Mouse (Mus musculus) heart, postnatal 4 days (tissue): ENCODE measurements around the gene Mrps18b. TPM values are rescaled to one million over a fixed set of nuclear protein-coding genes. Genes with fewer than 3 reads are reported as not detected.

Experiments
- DNase-seq: peaks from one replicate; pipeline ENCODE4 v3.0.0; 2021
- total RNA-seq, 2 experiments: library from RNA; stranded (reverse); gene quantifications; 2 replicates each; pipeline ENCODE4 v1.2.3; 2021

Mrps18b gene
- total RNA-seq, 2 experiments from 2014 or later: 56.1 to 58.3 TPM

- DNase-seq: peak; percentile 61
Observed at GRCm38 (mm10) chr17:35918276-35919059, 2.3 kb upstream of the Mrps18b start.

GRCm38 (mm10) chr17:35917463-35918251 is 1.5 kb upstream of the Mrps18b start:
- DNase-seq: peak; percentile 60

GRCm38 (mm10) chr17:35917143-35917462 is 914 bp upstream of the Mrps18b start:
- DNase-seq: peak; percentile 46

- DNase-seq: no peak
Observed at GRCm38 (mm10) chr17:35915538-35916296, 472 bp downstream of the Mrps18b start.

GRCm38 (mm10) chr17:35914975-35915374 is 1.2 kb downstream of the Mrps18b start:
- no peak for DNase-seq

GRCm38 (mm10) chr17:35909919-35910369 is 6.2 kb downstream of the Mrps18b start, which contains the start of gene Atat1:
Gene Atat1 (minus strand): TSS chr17:35910075.
- DNase-seq: peak; percentile 96

- no peak for DNase-seq
Observed at GRCm38 (mm10) chr17:35909186-35909918, 6.8 kb downstream of the Mrps18b start.

- DNase-seq: no peak
Observed at GRCm38 (mm10) chr17:35907609-35908008, 8.6 kb downstream of the Mrps18b start.

- no peak for DNase-seq
Observed at GRCm38 (mm10) chr17:35905587-35905986, 10.6 kb downstream of the Mrps18b start.

- no peak for DNase-seq
Observed at GRCm38 (mm10) chr17:35903992-35904355, 12.2 kb downstream of the Mrps18b start.

GRCm38 (mm10) chr17:35903343-35903991 is 12.7 kb downstream of the Mrps18b start:
- peak; percentile 79 for DNase-seq

GRCm38 (mm10) chr17:35900636-35901035 is 15.6 kb downstream of the Mrps18b start:
- no peak for DNase-seq

- no peak for DNase-seq
Observed at GRCm38 (mm10) chr17:35897644-35898573, 18.3 kb downstream of the Mrps18b start.

- DNase-seq: peak; percentile 94
Observed at GRCm38 (mm10) chr17:35896781-35897643, 19.2 kb downstream of the Mrps18b start, which contains the start of gene 2310061I04Rik. Gene 2310061I04Rik (minus strand): TSS chr17:35897431.

- DNase-seq: no peak
Observed at GRCm38 (mm10) chr17:35887725-35888124, 28.5 kb downstream of the Mrps18b start.

- DNase-seq: no peak
Observed at GRCm38 (mm10) chr17:35883777-35884176, 32.4 kb downstream of the Mrps18b start.

GRCm38 (mm10) chr17:35882924-35883323 is 33.3 kb downstream of the Mrps18b start:
- no peak for DNase-seq

- peak; percentile 97 for DNase-seq
Observed at GRCm38 (mm10) chr17:35879245-35880057, 36.7 kb downstream of the Mrps18b start, which contains the start of gene Dhx16. Gene Dhx16 (plus strand): TSS chr17:35879819.
